Mouse (Mus musculus) layer of hippocampus, postnatal 10 days (tissue): ENCODE measurements at regions not wholly inside any gene's neighbourhood (a gene's known extent, or its start where the extent isn't known, plus 50 kb on each side); places are given as distances from the start of the nearest gene placed in this dataset.

ENCODE experiments used
- DNase-seq, 2 experiments: peaks; one replicate each; pipeline ENCODE4 v3.0.0; 2021; ENCODE audit warnings: low spot score in 2 of 2

- no peak for DNase-seq
Observed at GRCm38 (mm10) chr6:32739162-32739745, 151.3 kb upstream of the Plxna4 start.

DNA sequence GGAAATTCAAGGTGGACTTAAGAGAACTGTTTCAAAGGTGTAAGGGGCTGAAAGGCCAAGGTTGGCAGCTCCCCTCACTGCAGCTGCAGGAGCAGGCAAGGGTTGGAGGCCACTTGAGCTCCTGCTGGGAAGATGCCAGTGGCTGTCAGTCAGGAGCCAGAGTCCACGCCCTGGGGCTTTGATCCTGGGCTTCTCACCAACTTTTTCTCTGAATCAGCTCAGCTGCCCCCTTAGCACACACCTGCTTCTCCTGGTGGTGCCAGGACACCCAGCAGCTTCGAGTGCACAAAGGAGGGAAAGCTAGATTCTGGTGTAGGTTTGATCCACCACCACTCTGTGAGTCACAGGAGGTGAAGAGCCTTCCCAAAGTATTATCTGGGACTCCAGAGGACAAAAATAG lies 140.7 kb upstream of the Plxna4 start:
- no peak for DNase-seq

- no peak for DNase-seq
Observed at GRCm38 (mm10) chr6:32726571-32726970, 138.6 kb upstream of the Plxna4 start.

- no peak for DNase-seq
Observed at GRCm38 (mm10) chr6:32717860-32718259, 129.9 kb upstream of the Plxna4 start.

GRCm38 (mm10) chr6:32715137-32715536 lies 127.1 kb upstream of the Plxna4 start:
- no peak for DNase-seq

DNA sequence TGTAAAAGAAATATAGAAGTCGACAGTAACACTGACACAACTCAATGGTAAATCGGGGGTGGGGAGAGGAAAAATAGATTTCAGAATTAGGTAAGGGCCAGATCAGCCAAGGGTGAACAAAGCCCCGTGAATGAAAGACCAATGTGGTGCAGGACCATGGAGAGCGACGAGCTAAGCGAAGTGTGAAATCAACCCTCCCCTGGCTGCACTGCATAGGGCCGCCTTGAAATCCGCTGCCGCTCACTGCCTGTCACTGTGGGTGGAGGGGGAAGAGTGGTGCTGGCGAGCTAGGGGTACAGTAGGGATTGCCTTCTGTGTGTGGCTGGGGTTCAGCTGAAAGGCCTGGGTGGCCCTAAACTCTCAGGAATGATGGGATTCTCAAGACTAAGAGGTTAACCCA lies 122.2 kb upstream of the Plxna4 start:
- DNase-seq = peak; percentile 36 to 48

DNA sequence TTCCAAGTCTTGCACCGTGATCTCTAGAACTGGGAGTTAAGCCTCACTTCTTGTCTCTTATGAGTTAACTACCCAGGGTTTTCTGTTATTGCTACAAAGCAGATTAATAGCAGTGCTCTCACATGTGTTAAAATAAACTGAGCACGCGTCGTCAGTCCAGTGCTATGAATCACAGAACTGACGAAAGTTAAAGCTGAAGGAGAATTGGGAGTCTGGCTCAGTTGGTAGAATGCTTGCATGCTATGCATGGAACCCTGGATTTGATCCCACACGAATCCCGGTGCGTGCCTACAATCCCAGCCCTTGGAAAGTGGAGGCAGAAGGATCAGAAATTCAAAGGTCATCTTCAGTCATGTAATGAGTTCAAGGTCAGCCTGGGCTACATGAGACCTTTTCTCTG lies 121.6 kb upstream of the Plxna4 start:
- no peak for DNase-seq

GRCm38 (mm10) chr6:32707417-32707816 lies 119.4 kb upstream of the Plxna4 start:
- DNase-seq = no peak

- no peak for DNase-seq
Observed at GRCm38 (mm10) chr6:32706376-32706775, 118.4 kb upstream of the Plxna4 start.

GRCm38 (mm10) chr6:32703466-32703865 lies 115.5 kb upstream of the Plxna4 start:
- peak in 1 of 2 experiments; percentile 34 for DNase-seq

DNA sequence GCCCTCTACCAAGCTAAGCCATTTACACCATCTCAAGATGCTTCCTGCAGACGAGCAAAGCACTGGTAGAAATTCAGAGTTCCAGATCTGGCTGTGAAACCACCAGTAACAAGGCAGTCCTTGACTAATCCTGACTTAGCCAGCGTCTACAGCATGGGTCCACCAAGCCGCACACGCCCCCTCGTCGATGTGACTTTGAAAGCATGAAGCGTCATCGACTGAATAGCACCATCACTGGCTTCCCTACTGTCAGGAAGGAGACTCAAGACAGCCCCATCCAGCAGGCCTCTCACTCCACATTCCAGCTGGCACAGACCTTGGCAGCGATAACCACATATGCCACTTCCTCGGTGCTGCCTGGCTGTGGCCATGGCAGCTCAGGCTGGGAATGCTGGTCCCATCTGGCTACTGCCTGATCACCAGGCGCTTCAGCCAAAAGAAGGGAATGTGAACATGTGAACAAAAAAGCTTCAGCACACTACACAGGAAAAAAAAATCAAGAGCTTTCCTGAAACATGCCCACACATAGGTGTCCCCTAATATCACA lies 114.3 kb upstream of the Plxna4 start:
- DNase-seq = peak; percentile 44 to 52

- DNase-seq = no peak
Observed at GRCm38 (mm10) chr6:32699811-32700210, 111.8 kb upstream of the Plxna4 start.

- no peak for DNase-seq
Observed at GRCm38 (mm10) chr6:32697771-32698270, 109.8 kb upstream of the Plxna4 start.

DNA sequence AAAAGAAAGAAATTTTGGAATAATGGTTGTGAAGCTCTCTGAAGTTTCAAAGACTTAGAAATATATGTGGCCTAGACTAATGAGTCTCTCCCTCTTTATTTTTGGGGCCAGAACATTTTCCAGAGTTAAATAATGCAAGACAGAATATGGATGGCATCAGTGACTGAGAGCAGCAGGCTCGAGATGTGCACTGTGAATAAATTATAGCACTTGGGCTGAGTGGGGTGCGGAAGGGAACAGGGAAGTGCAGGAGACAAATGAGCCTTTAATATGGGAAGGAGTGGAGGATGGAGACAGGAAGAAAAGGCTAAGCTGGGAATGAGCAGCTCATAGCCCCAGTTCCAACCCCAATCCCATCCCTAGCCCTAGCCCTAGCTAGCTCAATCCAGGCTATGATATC lies 108.0 kb upstream of the Plxna4 start:
- DNase-seq = no peak

DNA sequence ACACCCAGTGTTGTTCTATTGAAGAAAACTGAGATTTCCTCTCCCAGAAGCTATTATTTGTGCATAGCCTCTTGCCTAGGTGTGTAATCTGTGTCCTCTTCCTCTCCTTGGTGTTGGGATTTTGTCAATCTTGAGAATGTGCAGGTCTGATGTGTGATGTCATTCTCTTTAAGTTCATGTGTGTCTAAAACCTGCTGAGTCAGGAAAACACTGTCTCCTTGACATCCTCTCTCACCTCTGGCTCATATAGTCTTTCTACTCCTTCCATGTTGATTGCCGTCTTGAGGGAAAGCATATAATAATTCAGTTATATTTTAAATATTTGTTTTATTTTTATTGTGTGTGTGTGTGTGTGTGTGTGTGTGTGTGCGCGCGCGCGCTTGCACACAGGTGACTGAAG lies 84.6 kb upstream of the Plxna4 start:
- no peak for DNase-seq

DNA sequence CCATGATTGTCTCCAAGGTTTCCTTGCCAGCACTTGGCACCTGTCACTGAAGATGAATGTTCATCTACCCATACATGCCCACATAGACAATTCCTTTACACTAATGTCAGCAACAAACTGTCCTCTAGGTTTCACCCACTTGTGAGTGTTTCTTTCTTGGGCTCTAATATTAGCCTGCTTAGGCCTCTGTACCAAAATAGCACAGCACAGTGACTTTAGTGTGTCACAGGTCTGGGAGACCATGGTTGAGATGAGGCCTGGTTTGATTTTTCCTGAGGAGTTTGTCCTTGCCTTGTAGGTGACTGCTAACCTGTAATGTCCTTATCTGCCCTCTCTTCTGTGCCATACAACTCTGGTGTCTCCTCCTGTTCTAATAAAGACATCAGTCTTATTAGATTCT lies 71.8 kb upstream of the Plxna4 start:
- DNase-seq = no peak

- no peak for DNase-seq
Observed at GRCm38 (mm10) chr6:32657378-32657777, 69.4 kb upstream of the Plxna4 start.

- no peak for DNase-seq
Observed at GRCm38 (mm10) chr6:32654188-32654587, 66.2 kb upstream of the Plxna4 start.

GRCm38 (mm10) chr6:32644016-32644415 lies 56.0 kb upstream of the Plxna4 start:
- DNase-seq = no peak

GRCm38 (mm10) chr6:32638843-32639242 lies 50.9 kb upstream of the Plxna4 start:
- no peak for DNase-seq
